Mouse (Mus musculus) MEL (cell line): ENCODE data around the gene Amh. TPM values are rescaled to one million over a fixed set of nuclear protein-coding genes. Genes with fewer than 3 reads are reported as not detected.
A peak's percentile ranks its signal among the peaks of the same experiment; 100 is the strongest.

Experiments used
- DNase-seq: peaks from one replicate; pipeline ENCODE4 v3.0.0; 2011; ENCODE audit warnings: low read depth, low spot score
- H3K27ac ChIP-seq: 2 replicates; pipeline ENCODE4 v1.5.1; 2012; ENCODE audit warnings: low read depth, mild to moderate bottlenecking, control low read depth, low read length, moderate library complexity; ENCODE audit not compliant: control insufficient read depth
- H3K27me3 ChIP-seq, 2 experiments: fragments of 150-350 bp in 1 of 2; sonication (generic) in 1 of 2; 2 replicates each; pipeline ENCODE4 v1.6.1; 2012; ENCODE audit warnings: low read length in 2 of 2, mild to moderate bottlenecking in 2 of 2, improper control_type of control experiment in 1 of 2, moderate library complexity in 1 of 2; ENCODE audit not compliant: insufficient read depth in 2 of 2, control insufficient read depth in 1 of 2
- H3K36me3 ChIP-seq, 2 experiments: 2 replicates each; pipeline ENCODE4 v1.6.1; 2012 to 2014; ENCODE audit warnings: low read length in 2 of 2, improper control_type of control experiment in 1 of 2, inconsistent platforms in 1 of 2, mild to moderate bottlenecking in 1 of 2; ENCODE audit not compliant: insufficient read depth in 2 of 2, control insufficient read depth in 1 of 2
- H3K4me1 ChIP-seq, 2 experiments: fragments of 150-350 bp in 1 of 2; sonication (generic) in 1 of 2; 2 replicates each; pipeline ENCODE4 v1.6.1; 2012; ENCODE audit warnings: low read length in 2 of 2, improper control_type of control experiment in 1 of 2, mild to moderate bottlenecking in 1 of 2; ENCODE audit not compliant: insufficient read depth in 2 of 2, control insufficient read depth in 1 of 2
- H3K4me3 ChIP-seq, 2 experiments: fragments of 150-350 bp in 1 of 2; sonication (generic) in 1 of 2; 2 replicates each; pipeline ENCODE4 v1.5.1; 2012; ENCODE audit warnings: low read depth in 2 of 2, low read length in 2 of 2, mild to moderate bottlenecking in 2 of 2, moderate library complexity in 2 of 2, control low read depth in 1 of 2, improper control_type of control experiment in 1 of 2; ENCODE audit not compliant: control insufficient read depth in 1 of 2, insufficient read depth in 1 of 2
- H3K79me2 ChIP-seq: 2 replicates; pipeline ENCODE4 v1.6.1; 2012; ENCODE audit warnings: mild to moderate bottlenecking, low read length, moderate library complexity; ENCODE audit not compliant: control insufficient read depth, poor library complexity, insufficient read depth
- H3K9ac ChIP-seq: 2 replicates; pipeline ENCODE4 v1.6.1; 2012; ENCODE audit warnings: low read depth, mild to moderate bottlenecking, control low read depth, low read length, moderate library complexity; ENCODE audit not compliant: control insufficient read depth, poor library complexity, severe bottlenecking
- H3K9me3 ChIP-seq: fragments of 150-350 bp; sonication (generic); replicated peaks from 2 replicates; pipeline ENCODE4 v1.6.1; 2012; ENCODE audit warnings: mild to moderate bottlenecking, low read length, improper control_type of control experiment, moderate library complexity; ENCODE audit not compliant: insufficient read depth
- CHD2 ChIP-seq: IDR thresholded peaks from 2 replicates; pipeline ENCODE4 v1.6.1; 2011; ENCODE audit warnings: low read length, improper control_type of control experiment
- CTCF ChIP-seq, 3 experiments: IDR thresholded peaks in 2 of 3; conservative IDR thresholded peaks in 1 of 3; 2 replicates each; pipeline ENCODE4 v1.5.1; 2011 to 2012; ENCODE audit warnings: low read length in 3 of 3, low read depth in 2 of 3, mild to moderate bottlenecking in 2 of 3, improper control_type of control experiment in 1 of 3, inconsistent platforms in 1 of 3, mixed read lengths in 1 of 3, moderate library complexity in 1 of 3; ENCODE audit not compliant: control insufficient read depth in 1 of 3, insufficient read depth in 1 of 3, poor library complexity in 1 of 3, severe bottlenecking in 1 of 3
- EP300 ChIP-seq, 2 experiments: IDR thresholded peaks; 2 replicates each; pipeline ENCODE4 v1.6.1; 2011; ENCODE audit warnings: improper control_type of control experiment in 2 of 2, low read length in 2 of 2, low read depth in 1 of 2, mild to moderate bottlenecking in 1 of 2
- GABPA ChIP-seq: IDR thresholded peaks from 2 replicates; pipeline ENCODE4 v1.6.1; 2012; ENCODE audit warnings: low read depth, mild to moderate bottlenecking, inconsistent platforms, low read length, improper control_type of control experiment, moderate library complexity
- GATA1 ChIP-seq: IDR thresholded peaks from 2 replicates; pipeline ENCODE4 v1.6.1; 2011; ENCODE audit warnings: low read depth, low read length, improper control_type of control experiment
- JUND ChIP-seq: IDR thresholded peaks from 2 replicates; pipeline ENCODE4 v1.6.1; 2011; ENCODE audit warnings: low read depth, mild to moderate bottlenecking, improper control_type of control experiment, low read length
- MAZ ChIP-seq: IDR thresholded peaks from 2 replicates; pipeline ENCODE4 v1.6.1; 2012; ENCODE audit warnings: low read depth, mild to moderate bottlenecking, inconsistent platforms, low read length, improper control_type of control experiment
- MEF2A ChIP-seq: IDR thresholded peaks from 2 replicates; pipeline ENCODE4 v1.6.1; 2014; ENCODE audit warnings: low read depth, mild to moderate bottlenecking, inconsistent platforms, low read length, improper control_type of control experiment; ENCODE audit not compliant: poor library complexity, insufficient replicate concordance, severe bottlenecking; ENCODE audit errors: extremely low read depth
- MYB ChIP-seq: IDR thresholded peaks from 2 replicates; pipeline ENCODE4 v1.6.1; 2011; ENCODE audit warnings: mild to moderate bottlenecking, low read depth, low read length, improper control_type of control experiment
- MYC ChIP-seq: IDR thresholded peaks from 2 replicates; pipeline ENCODE4 v1.6.1; 2011; ENCODE audit warnings: low read depth, mild to moderate bottlenecking, low read length, improper control_type of control experiment, moderate library complexity
- RCOR1 ChIP-seq: IDR thresholded peaks from 2 replicates; pipeline ENCODE4 v1.6.1; 2012; ENCODE audit warnings: low read depth, mild to moderate bottlenecking, inconsistent platforms, low read length, improper control_type of control experiment
- SIN3A ChIP-seq: IDR thresholded peaks from 2 replicates; pipeline ENCODE4 v1.6.1; 2012; ENCODE audit warnings: low read length, improper control_type of control experiment, inconsistent platforms
- SMC3 ChIP-seq: IDR thresholded peaks from 2 replicates; pipeline ENCODE4 v1.6.1; 2011; ENCODE audit warnings: low read depth, low read length, improper control_type of control experiment
- TAL1 ChIP-seq: IDR thresholded peaks from 2 replicates; pipeline ENCODE4 v1.6.1; 2012; ENCODE audit warnings: mild to moderate bottlenecking, inconsistent platforms, low read length, moderate library complexity, mixed read lengths
- TBP ChIP-seq: IDR thresholded peaks from 2 replicates; pipeline ENCODE4 v1.8.0; 2011; ENCODE audit warnings: low read depth, low read length, improper control_type of control experiment
- TCF12 ChIP-seq: IDR thresholded peaks from 2 replicates; pipeline ENCODE4 v1.6.1; 2014; ENCODE audit warnings: low read depth, mild to moderate bottlenecking, inconsistent platforms, low read length, improper control_type of control experiment, moderate library complexity
- UBTF ChIP-seq: IDR thresholded peaks from 2 replicates; pipeline ENCODE4 v1.6.1; 2012; ENCODE audit warnings: low read depth, mild to moderate bottlenecking, inconsistent platforms, low read length, improper control_type of control experiment, moderate library complexity, borderline replicate concordance; ENCODE audit not compliant: insufficient read depth
- polyA plus RNA-seq, 2 experiments: library from polyadenylated mRNA; stranded (reverse) in 1 of 2; unstranded in 1 of 2; fragments of >175 nt in 1 of 2; fragments of >200 nt in 1 of 2; gene quantifications; 2 replicates each; pipeline versions ENCODE4 v1.2.1 to v1.2.4; 2012; ENCODE audit warnings: low replicate concordance in 2 of 2, low read depth in 1 of 2; ENCODE audit not compliant: insufficient read length in 2 of 2, insufficient read depth in 1 of 2, missing spikeins in 1 of 2
- total RNA-seq: library from RNA; depleted of rRNA; stranded (reverse); fragments of 300-350 nt; gene quantifications from 2 replicates; pipeline ENCODE4 v1.2.3, GENCODE M21; 2012

Amh gene
- total and polyA plus RNA-seq, 3 experiments: 0.42 to 1.1 TPM; not detected in 1

DNA sequence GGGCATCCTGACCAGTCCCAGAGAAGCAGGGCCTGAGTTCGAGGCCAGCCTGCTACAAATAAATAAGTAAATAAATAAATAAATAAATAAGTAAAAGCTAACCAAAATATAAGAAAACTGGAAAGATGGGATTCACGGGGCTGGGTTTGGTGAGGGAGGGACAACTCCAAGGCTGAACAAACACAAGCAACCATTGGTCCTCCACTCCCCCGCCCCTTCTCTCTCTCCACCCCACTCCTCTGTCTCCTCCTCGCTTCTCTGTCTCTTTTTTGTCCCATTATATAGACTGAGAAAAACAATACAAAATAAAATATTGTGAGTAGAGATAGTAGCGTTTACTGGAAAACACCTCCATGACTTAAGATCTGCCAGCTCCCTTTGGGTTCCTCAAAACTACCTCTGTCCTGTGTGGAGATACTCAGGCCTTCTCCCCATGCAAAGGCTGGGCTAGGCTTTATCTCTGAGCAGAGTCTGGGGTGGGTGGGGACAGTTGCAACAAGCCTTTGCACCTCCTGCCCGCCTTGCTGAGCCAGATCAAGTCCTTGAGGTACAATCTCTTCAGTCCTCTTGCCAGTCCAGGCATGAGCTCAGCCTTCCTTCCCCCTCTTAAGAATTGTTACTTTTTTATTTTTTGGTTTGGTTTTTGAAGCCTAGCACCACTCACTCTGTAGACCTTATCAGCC lies 13.7 kb downstream of the Amh start:
- peaks cover 0 to 8% of the 10 kb centered on the region in 2 experiments; a peak in 1 of 4 replicates for H3K36me3 ChIP-seq
- peak overlapping the region; percentile 38 for H3K9ac ChIP-seq
- peak overlapping the region in 1 of 2 experiments; percentile 21; a peak in 1 of 4 replicates for H3K4me3 ChIP-seq
- DNase-seq: peak; percentile 95
- no peaks in the 10 kb centered on the region for H3K9me3 ChIP-seq
- H3K27ac ChIP-seq: peak overlapping the region; percentile 62
- H3K4me1 ChIP-seq: peaks cover 5 to 12% of the 10 kb centered on the region in 2 experiments
- H3K79me2 ChIP-seq: no peaks in the 10 kb centered on the region
- H3K27me3 ChIP-seq: no peaks in the 10 kb centered on the region
- TF ChIP-seq MEF2A: 0 out of 2 replicates have a peak, but pooled peaks have one; percentile 20
- peak; percentile 67 for TF ChIP-seq TCF12
- TF ChIP-seq TBP: peak; percentile 94
- peak; percentile 78 for TF ChIP-seq TAL1
- peak; percentile 12; the same call in 1 of the 2 replicates for TF ChIP-seq RCOR1
- peak; percentile 72 for TF ChIP-seq SIN3A
- TF ChIP-seq CTCF (IDR thresholded peaks at IDR 0.05 in 2 of 3, conservative IDR thresholded peaks at IDR 0.05 in 1 of 3; ENCODE audit: control insufficient read depth in 1 of 3, insufficient read depth in 1 of 3, low read depth in 2 of 3, low read length in 3 of 3, poor library complexity in 1 of 3, severe bottlenecking in 1 of 3): no peak
- no peak for TF ChIP-seq CHD2
- peak; percentile 84; the same call in 1 of the 2 replicates for TF ChIP-seq UBTF
- peak in 1 of 2 experiments; percentile 57; a peak in 3 of 4 replicates for TF ChIP-seq EP300 (IDR thresholded peaks at IDR 0.05; ENCODE audit: low read depth in 1 of 2, low read length in 2 of 2)
- 0 out of 2 replicates have a peak, but pooled peaks have one; percentile 39 for TF ChIP-seq MYC
- no peak for TF ChIP-seq MAZ
- peak; percentile 73 for TF ChIP-seq GATA1

DNA sequence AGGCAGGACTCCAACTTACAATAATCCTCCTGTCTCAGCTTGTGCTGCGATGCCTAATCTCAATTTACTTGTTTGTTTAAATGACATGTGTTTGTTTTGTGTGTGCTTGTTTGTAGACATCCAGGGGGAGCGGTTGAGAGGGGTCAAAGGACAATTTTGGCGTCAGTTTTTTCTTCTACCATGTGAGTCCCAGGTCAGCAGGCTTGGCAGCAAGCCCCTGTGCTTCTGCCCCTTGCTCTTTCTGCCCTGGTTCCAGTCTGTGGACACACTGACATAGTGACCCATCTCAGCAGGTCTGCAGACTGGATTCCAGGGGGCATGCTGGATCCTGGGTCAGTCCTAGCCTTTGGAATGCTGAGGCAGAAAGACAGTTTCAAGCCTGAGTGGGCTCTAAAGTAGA lies 14.4 kb downstream of the Amh start:
- H3K9me3 ChIP-seq: no peaks in the 10 kb centered on the region
- TF ChIP-seq SMC3: no peak
- 0 out of 2 replicates have a peak, but pooled peaks have one; percentile 5 for TF ChIP-seq MYC
- no peak for TF ChIP-seq MYB
- TF ChIP-seq EP300 (IDR thresholded peaks at IDR 0.05; ENCODE audit: low read depth in 1 of 2, low read length in 2 of 2): no peak
- no peak for TF ChIP-seq JUND
- TF ChIP-seq GABPA: no peak
- 0 out of 2 replicates have a peak, but pooled peaks have one; percentile 1 for TF ChIP-seq MEF2A
- no peak for DNase-seq
- peak overlapping the region in 1 of 2 experiments; percentile 21; a peak in 1 of 4 replicates for H3K4me3 ChIP-seq
- peak overlapping the region; percentile 38 for H3K9ac ChIP-seq
- H3K79me2 ChIP-seq: no peaks in the 10 kb centered on the region
- H3K27ac ChIP-seq: peak overlapping the region; percentile 62
- peaks cover 0 to 9% of the 10 kb centered on the region in 2 experiments; a peak in 1 of 4 replicates for H3K36me3 ChIP-seq
- H3K4me1 ChIP-seq: peaks cover 5 to 12% of the 10 kb centered on the region in 2 experiments
- no peaks in the 10 kb centered on the region for H3K27me3 ChIP-seq
